Mouse (Mus musculus) ES-E14 (cell line): ENCODE measurements around the gene Rad51b. TPM values are rescaled to one million over a fixed set of nuclear protein-coding genes. Genes with fewer than 3 reads are reported as not detected.

Experiments used
- DNase-seq: peaks from one replicate; pipeline ENCODE4 v3.0.0-alpha.2; 2013; ENCODE audit warnings: low read depth, low spot score
- H3K27ac ChIP-seq: 2 replicates; pipeline ENCODE4 v1.5.1; 2012; ENCODE audit warnings: low read depth, mild to moderate bottlenecking, low read length, moderate library complexity, mixed read lengths; ENCODE audit not compliant: poor library complexity, insufficient read depth, severe bottlenecking
- H3K36me3 ChIP-seq: 2 replicates; pipeline ENCODE4 v1.6.1; 2012; ENCODE audit warnings: mild to moderate bottlenecking, low read length, moderate library complexity, mixed read lengths; ENCODE audit not compliant: control insufficient read depth, poor library complexity, insufficient read depth, severe bottlenecking
- H3K4me1 ChIP-seq, 2 experiments: fragments of 150-350 bp in 1 of 2; sonication (generic) in 1 of 2; 2 replicates each; pipeline ENCODE4 v1.6.1; 2012; ENCODE audit warnings: low read length in 2 of 2, mild to moderate bottlenecking in 1 of 2, mixed read lengths in 1 of 2; ENCODE audit not compliant: control insufficient read depth in 2 of 2, insufficient read depth in 2 of 2, poor library complexity in 1 of 2
- H3K4me3 ChIP-seq, 2 experiments: fragments of 150-350 bp in 1 of 2; sonication (generic) in 1 of 2; 2 replicates each; pipeline ENCODE4 v1.5.1; 2012; ENCODE audit warnings: low read length in 2 of 2, low read depth in 1 of 2, mild to moderate bottlenecking in 1 of 2, mixed read lengths in 1 of 2; ENCODE audit not compliant: insufficient read depth in 1 of 2, poor library complexity in 1 of 2, severe bottlenecking in 1 of 2
- H3K9ac ChIP-seq: 2 replicates; pipeline ENCODE4 v1.6.1; 2012; ENCODE audit warnings: low read depth, mild to moderate bottlenecking, low read length, mixed read lengths; ENCODE audit not compliant: poor library complexity, insufficient read depth, severe bottlenecking
- H3K9me3 ChIP-seq: fragments of 150-350 bp; sonication (generic); 2 replicates; pipeline ENCODE4 v1.6.1; 2012; ENCODE audit warnings: low read depth, mild to moderate bottlenecking, low read length; ENCODE audit not compliant: control insufficient read depth, insufficient read depth
- CHD2 ChIP-seq: IDR thresholded peaks from 2 replicates; pipeline ENCODE4 v1.6.1; 2014; ENCODE audit warnings: mild to moderate bottlenecking, low read depth, low read length, inconsistent platforms
- HCFC1 ChIP-seq: IDR thresholded peaks from 2 replicates; pipeline ENCODE4 v1.6.1; 2012; ENCODE audit warnings: low read length, inconsistent platforms, borderline replicate concordance; ENCODE audit not compliant: insufficient read depth
- MAFK ChIP-seq: IDR thresholded peaks from 2 replicates; pipeline ENCODE4 v1.6.1; 2014; ENCODE audit warnings: mild to moderate bottlenecking, low read depth, low read length, inconsistent platforms; ENCODE audit not compliant: insufficient read depth
- ZC3H11A ChIP-seq: IDR thresholded peaks from 2 replicates; pipeline ENCODE4 v1.6.1; 2012; ENCODE audit warnings: low read depth, mild to moderate bottlenecking, inconsistent platforms, low read length, borderline replicate concordance
- ZNF384 ChIP-seq: IDR thresholded peaks from 2 replicates; pipeline ENCODE4 v1.6.1; 2012; ENCODE audit warnings: low read depth, low read length, inconsistent platforms
- in situ Hi-C, 2 experiments: fragments of 600-800 bp; cut with MboI; formaldehyde crosslinking; loops; one replicate each; pipeline ENCODE4 v1.15.1; 2025; ENCODE audit warnings: low sequenced_read_pairs in 2 of 2, inconsistent platforms in 1 of 2; ENCODE audit not compliant: unreplicated experiment in 2 of 2
- total RNA-seq: library from RNA; depleted of rRNA; stranded (reverse); fragments of 300-350 nt; gene quantifications from 2 replicates; pipeline ENCODE4 v1.2.3, GENCODE M21; 2012

Rad51b gene
- total RNA-seq, 1 experiment, result 6.7 TPM

GRCm38 (mm10) chr12:79612334-79613060 lies 315.4 kb downstream of the Rad51b start:
- H3K9ac ChIP-seq, result peak overlapping the region; percentile 39; the same call in 1 of the 2 replicates
- in situ Hi-C loops, result loop anchor here in 1 of 2 experiments (25.0 kb wide), 1 partner anchor 525 kb away; no protein-coding TSS in a partner anchor
- no peaks in the 10 kb centered on the region for H3K4me1 ChIP-seq
- TF ChIP-seq ZNF384 (no peak), ZC3H11A (peak; percentile 99), HCFC1 (no peak)
- H3K27ac ChIP-seq, result no peak overlapping the region
- DNase-seq, result peak; percentile 73
- H3K9me3 ChIP-seq, result no peaks in the 10 kb centered on the region
- peak overlapping the region; percentile 15 to 49; a peak in 3 of 4 replicates for H3K4me3 ChIP-seq
- H3K36me3 ChIP-seq, result no peaks in the 10 kb centered on the region

GRCm38 (mm10) chr12:79613061-79613788 lies 316.1 kb downstream of the Rad51b start:
- H3K27ac ChIP-seq, result no peak overlapping the region
- in situ Hi-C loops, result loop anchor here in 1 of 2 experiments (25.0 kb wide), 1 partner anchor 524 kb away; no protein-coding TSS in a partner anchor
- no peak overlapping the region for H3K9ac ChIP-seq
- H3K9me3 ChIP-seq, result no peaks in the 10 kb centered on the region
- no peak for DNase-seq
- H3K4me3 ChIP-seq, result no peak overlapping the region
- H3K4me1 ChIP-seq, result no peaks in the 10 kb centered on the region
- no peaks in the 10 kb centered on the region for H3K36me3 ChIP-seq
- TF ChIP-seq CHD2, result no peak
- no peak for TF ChIP-seq MAFK
- no peak for TF ChIP-seq ZNF384
- no peak for TF ChIP-seq HCFC1

- H3K9ac ChIP-seq, result no peak overlapping the region
- H3K27ac ChIP-seq, result no peak overlapping the region
- no peaks in the 10 kb centered on the region for H3K4me1 ChIP-seq
- TF ChIP-seq MAFK (no peak), HCFC1 (no peak), ZNF384 (no peak), CHD2 (no peak)
- peak; percentile 39 for DNase-seq
- no peaks in the 10 kb centered on the region for H3K9me3 ChIP-seq
- in situ Hi-C loops, result loop anchor here in 1 of 2 experiments (25.0 kb wide), 1 partner anchor 523 kb away; no protein-coding TSS in a partner anchor
- H3K36me3 ChIP-seq, result no peaks in the 10 kb centered on the region
- no peak overlapping the region for H3K4me3 ChIP-seq
Measured at GRCm38 (mm10) chr12:79613846-79614582, 316.9 kb downstream of the Rad51b start.

GRCm38 (mm10) chr12:79614583-79614953 lies 317.5 kb downstream of the Rad51b start:
- Histone ChIP-seq H3K9ac (no peak overlapping the region), H3K27ac (no peak overlapping the region), H3K36me3 (no peaks in the 10 kb centered on the region), H3K4me3 (no peak overlapping the region), H3K4me1 (no peaks in the 10 kb centered on the region), H3K9me3 (no peaks in the 10 kb centered on the region)
- in situ Hi-C loops, result loop anchor here in 1 of 2 experiments (25.0 kb wide), 1 partner anchor 523 kb away; no protein-coding TSS in a partner anchor
- TF ChIP-seq CHD2 (no peak), ZNF384 (no peak), HCFC1 (no peak), MAFK (no peak), ZC3H11A (no peak)
- DNase-seq, result no peak
